Mouse (Mus musculus) MEL (cell line): ENCODE results near the gene Mlxip.

Experiments
- CTCF ChIP-seq, 3 experiments: IDR thresholded peaks in 2 of 3; conservative IDR thresholded peaks in 1 of 3; 2 replicates each; pipeline ENCODE4 v1.5.1; 2011 to 2012; ENCODE audit warnings: low read length in 3 of 3, low read depth in 2 of 3, mild to moderate bottlenecking in 2 of 3, improper control_type of control experiment in 1 of 3, inconsistent platforms in 1 of 3, mixed read lengths in 1 of 3, moderate library complexity in 1 of 3; ENCODE audit not compliant: control insufficient read depth in 1 of 3, insufficient read depth in 1 of 3, poor library complexity in 1 of 3, severe bottlenecking in 1 of 3
- POLR2AphosphoS2 ChIP-seq: IDR thresholded peaks from 2 replicates; pipeline ENCODE4 v1.6.1; 2011; ENCODE audit warnings: low read length, improper control_type of control experiment

GRCm38 (mm10) chr5:123489112-123489785 lies 94.7 kb downstream of the Mlxip start, which contains the start of the genes Lrrc43 and Il31:
- TF ChIP-seq CTCF (IDR thresholded peaks at IDR 0.05 in 2 of 3, conservative IDR thresholded peaks at IDR 0.05 in 1 of 3; ENCODE audit: control insufficient read depth in 1 of 3, insufficient read depth in 1 of 3, low read depth in 2 of 3, low read length in 3 of 3, poor library complexity in 1 of 3, severe bottlenecking in 1 of 3) (no peak), POLR2AphosphoS2 (no peak)
